Mouse (Mus musculus): ENCODE data around the gene N4bp1.

DNA sequence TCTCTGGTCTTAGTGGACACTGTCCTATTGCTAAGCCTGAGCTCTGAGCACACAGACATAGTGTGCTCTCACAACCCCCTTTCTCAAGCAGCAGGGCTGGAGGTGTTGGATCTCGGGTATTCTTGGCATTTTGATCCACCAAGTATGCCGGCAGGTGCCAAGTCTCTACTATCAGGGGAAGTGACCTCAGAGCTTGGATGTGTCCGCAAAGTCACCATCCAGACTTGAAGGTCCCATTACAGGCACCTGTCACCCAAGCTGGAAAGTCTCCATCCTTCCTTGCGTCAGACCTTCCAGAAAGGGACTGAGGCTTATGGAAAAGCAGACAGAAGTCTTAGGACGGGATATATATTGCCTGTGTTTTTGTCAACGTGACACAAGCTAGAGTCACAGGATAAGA is 86.9 kb downstream of the N4bp1 start:
- no peak for TF ChIP-seq CTCF (IDR thresholded peaks at IDR 0.05; ENCODE audit: low read depth)
- no peak for TF ChIP-seq EP300 (IDR thresholded peaks at IDR 0.05; ENCODE audit: low read depth)

Measured in heart, postnatal 0 days (tissue).